Mouse (Mus musculus) kidney, adult 2 months (tissue): Measurements from ENCODE around the gene Atxn1l. TPM values are rescaled to one million over a fixed set of nuclear protein-coding genes. Genes with fewer than 3 reads are reported as not detected.

ENCODE experiments used
- DNase-seq: peaks from one replicate; pipeline ENCODE4 v3.0.0; 2021
- H3K27ac ChIP-seq: fragments of 200-500 bp; 2 replicates; pipeline ENCODE4 v1.5.1; 2012; ENCODE audit warnings: low read depth, low read length, control low read depth, inconsistent platforms; ENCODE audit not compliant: insufficient read depth
- H3K27me3 ChIP-seq: fragments of 200-500 bp; replicated peaks from 2 replicates; pipeline ENCODE4 v1.6.1; 2012; ENCODE audit warnings: mild to moderate bottlenecking, moderate library complexity, low read length, inconsistent platforms; ENCODE audit not compliant: control insufficient read depth, insufficient read depth
- H3K36me3 ChIP-seq: fragments of 200-500 bp; 2 replicates; pipeline ENCODE4 v1.6.1; 2012; ENCODE audit warnings: mild to moderate bottlenecking, moderate library complexity, low read length, inconsistent platforms; ENCODE audit not compliant: control insufficient read depth, insufficient read depth
- H3K4me1 ChIP-seq: fragments of 200-500 bp; 2 replicates; pipeline ENCODE4 v1.6.1; 2011; ENCODE audit warnings: low read length; ENCODE audit not compliant: control insufficient read depth, insufficient read depth
- H3K4me3 ChIP-seq: fragments of 200-500 bp; 2 replicates; pipeline ENCODE4 v1.5.1; 2011; ENCODE audit warnings: mild to moderate bottlenecking, low read depth, low read length, control low read depth; ENCODE audit not compliant: insufficient read depth
- CTCF ChIP-seq: fragments of 200-500 bp; conservative IDR thresholded peaks from 2 replicates; pipeline ENCODE4 v1.5.1; 2011; ENCODE audit warnings: low read depth, mild to moderate bottlenecking, control low read depth, low read length, moderate library complexity, mixed read lengths; ENCODE audit not compliant: insufficient read depth, insufficient read length
- POLR2A ChIP-seq: fragments of 200-500 bp; IDR thresholded peaks from one replicate; pipeline ENCODE4 v1.6.1; 2011; ENCODE audit warnings: low read depth, low read length, control low read depth
- WGBS: fragments of 180-500 bp; shearing (Covaris S2); methylation state at CpG from one replicate; pipeline ENCODE4 v1.1.7; 2018; 5-methylcytosine and 5-hydroxymethylcytosine counted together
- polyA plus RNA-seq: library from polyadenylated mRNA; depleted of rRNA; stranded (reverse); fragments of >200 nt; gene quantifications from 2 replicates; pipeline ENCODE4 v1.2.3, GENCODE M21; 2012; rRNA removed

The Atxn1l gene
- polyA plus RNA-seq, result 16.9 and 17.2 TPM in 2 replicates

- Histone ChIP-seq H3K4me1 (peaks cover 5% of the 10 kb centered on the region; the same call in 1 of the 2 replicates), H3K36me3 (no peaks in the 10 kb centered on the region), H3K27me3 (no peaks in the 10 kb centered on the region), H3K4me3 (peak within 1 kb of the TSS; percentile 98), H3K27ac (peak within 1 kb of the TSS; percentile 59)
- WGBS, result under 1% methylated on average over 58 of the region's 59 CpGs
- TF ChIP-seq POLR2A (no peak), CTCF (peak; percentile 50)
- DNase-seq, result peak; percentile 88
Measured at GRCm38 (mm10) chr8:109737237-109738048, at the start of gene Atxn1l. TSS of gene Atxn1l (minus strand) at chr8:109737739.

- 26% methylated on average over 4 of the region's 4 CpGs for WGBS
Measured at GRCm38 (mm10) chr8:109780548-109780947, 43.0 kb upstream of the Atxn1l start.

DNA sequence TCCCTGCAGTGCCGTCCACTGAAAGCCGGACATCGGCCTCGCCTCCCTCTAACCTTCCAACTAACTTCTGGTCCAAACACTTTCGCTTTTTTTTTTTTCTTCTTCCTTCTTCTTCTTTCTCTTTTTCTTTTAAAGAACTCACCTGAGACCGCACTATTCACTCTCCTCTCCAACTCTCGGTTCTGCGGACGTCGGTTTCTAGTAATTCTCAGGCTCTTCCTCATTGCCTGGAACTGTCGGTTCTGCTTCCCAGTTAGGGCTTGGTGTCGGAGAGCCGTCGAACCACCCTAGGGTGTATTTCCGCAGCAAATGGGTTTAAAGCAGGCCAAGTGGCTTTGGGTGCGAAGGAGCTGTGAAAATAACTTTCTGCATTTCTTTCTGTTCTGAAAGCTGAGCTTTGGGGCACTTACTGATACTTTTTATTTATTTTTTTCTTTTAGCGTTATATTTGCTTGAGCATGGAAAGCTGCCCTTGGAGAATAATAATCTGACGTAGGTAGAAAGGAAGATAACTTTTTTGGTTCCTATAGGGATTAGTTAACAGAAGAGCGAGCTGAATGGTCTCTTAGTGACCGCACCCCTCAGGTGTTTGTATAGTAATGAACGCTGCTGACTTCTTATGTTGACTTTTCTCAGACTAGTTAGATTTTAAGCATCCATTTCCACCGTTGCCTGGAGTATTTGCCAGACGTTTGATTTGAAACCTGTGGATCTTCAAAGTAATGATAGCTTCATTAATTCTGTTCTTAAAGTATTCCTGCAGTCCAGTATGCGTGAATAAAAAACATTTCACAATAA, 42.1 kb upstream of the Atxn1l start:
- H3K4me3 ChIP-seq, result peak overlapping the region; percentile 85
- H3K36me3 ChIP-seq, result no peaks in the 10 kb centered on the region
- H3K27me3 ChIP-seq, result no peaks in the 10 kb centered on the region
- no peak for DNase-seq
- TF ChIP-seq POLR2A, result peak; percentile 9
- no peak for TF ChIP-seq CTCF
- H3K4me1 ChIP-seq, result peaks cover 12% of the 10 kb centered on the region
- WGBS, result 6% methylated on average over 24 of the region's 24 CpGs
- peak overlapping the region; percentile 94 for H3K27ac ChIP-seq

More at GRCm38 (mm10) chr8:109780548-109780947, 43.0 kb upstream of the Atxn1l start:
- Histone ChIP-seq H3K27me3 (no peaks in the 10 kb centered on the region), H3K4me3 (peak overlapping the region; percentile 44; the same call in 1 of the 2 replicates), H3K4me1 (peaks cover 12% of the 10 kb centered on the region), H3K36me3 (no peaks in the 10 kb centered on the region), H3K27ac (peak overlapping the region; percentile 26)
- DNase-seq, result no peak
- TF ChIP-seq POLR2A, result no peak
- no peak for TF ChIP-seq CTCF

GRCm38 (mm10) chr8:109778993-109779421, 41.5 kb upstream of the Atxn1l start:
- Histone ChIP-seq H3K27me3 (no peaks in the 10 kb centered on the region), H3K4me1 (peaks cover 12% of the 10 kb centered on the region), H3K27ac (peak overlapping the region; percentile 94), H3K4me3 (peak overlapping the region; percentile 85), H3K36me3 (no peaks in the 10 kb centered on the region)
- DNase-seq, result peak; percentile 57
- TF ChIP-seq CTCF (no peak), POLR2A (no peak)
- WGBS, result under 1% methylated on average over 32 of the region's 32 CpGs

GRCm38 (mm10) chr8:109778280-109778977, 40.9 kb upstream of the Atxn1l start, which contains the start of gene Ap1g1:
TSS of gene Ap1g1 (plus strand) at chr8:109778554.
- Histone ChIP-seq H3K27me3 (no peaks in the 10 kb centered on the region), H3K27ac (peak within 1 kb of the TSS; percentile 94), H3K36me3 (no peaks in the 10 kb centered on the region), H3K4me3 (peak within 1 kb of the TSS; percentile 85), H3K4me1 (peaks cover 10% of the 10 kb centered on the region)
- TF ChIP-seq CTCF, result no peak
- TF ChIP-seq POLR2A, result no peak
- WGBS, result under 1% methylated on average over 63 of the region's 64 CpGs
- DNase-seq, result peak; percentile 98

- 17% methylated on average over 5 of the region's 5 CpGs for WGBS
- Histone ChIP-seq H3K27ac (peak overlapping the region; percentile 70; the same call in 1 of the 2 replicates), H3K27me3 (no peaks in the 10 kb centered on the region), H3K36me3 (no peaks in the 10 kb centered on the region), H3K4me3 (peak overlapping the region; percentile 85; the same call in 1 of the 2 replicates), H3K4me1 (peaks cover 7% of the 10 kb centered on the region)
- TF ChIP-seq POLR2A (no peak), CTCF (no peak)
- DNase-seq, result peak; percentile 60
Measured at GRCm38 (mm10) chr8:109777851-109778250, 40.3 kb upstream of the Atxn1l start.

- TF ChIP-seq POLR2A, result no peak
- no peak for TF ChIP-seq CTCF
- H3K27ac ChIP-seq, result no peak overlapping the region
- DNase-seq, result no peak
- H3K4me1 ChIP-seq, result no peaks in the 10 kb centered on the region
- no peaks in the 10 kb centered on the region for H3K27me3 ChIP-seq
- no peak overlapping the region for H3K4me3 ChIP-seq
- H3K36me3 ChIP-seq, result no peaks in the 10 kb centered on the region
- WGBS, result 58% methylated on average over 3 of the region's 3 CpGs
Measured at GRCm38 (mm10) chr8:109773154-109773553, 35.6 kb upstream of the Atxn1l start.
